Mouse (Mus musculus) kidney, adult 2 months (tissue): ENCODE results near the gene Elmo1.

Source experiments
- CTCF ChIP-seq: fragments of 200-500 bp; conservative IDR thresholded peaks from 2 replicates; pipeline ENCODE4 v1.5.1; 2011; ENCODE audit warnings: low read depth, mild to moderate bottlenecking, control low read depth, low read length, moderate library complexity, mixed read lengths; ENCODE audit not compliant: insufficient read depth, insufficient read length
- POLR2A ChIP-seq: fragments of 200-500 bp; IDR thresholded peaks from one replicate; pipeline ENCODE4 v1.6.1; 2011; ENCODE audit warnings: low read depth, low read length, control low read depth

DNA sequence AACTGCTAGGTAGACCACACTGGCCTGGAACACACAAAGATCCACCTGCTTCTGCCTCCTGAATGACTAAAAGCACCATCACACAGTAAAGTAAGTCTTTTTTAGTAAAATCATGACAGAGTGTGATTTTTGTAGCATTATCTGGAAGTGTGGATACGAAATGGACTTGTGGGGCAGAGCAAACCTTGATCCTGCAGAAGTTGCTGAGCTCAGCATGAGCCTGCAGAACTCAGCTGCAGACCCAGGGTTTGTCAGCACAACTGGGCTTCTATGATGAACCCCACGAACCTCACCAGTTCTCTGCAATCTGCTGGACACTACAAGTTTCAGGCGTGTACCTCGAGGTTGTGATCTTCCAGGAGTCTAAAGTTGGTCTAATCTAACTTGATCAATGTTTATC lies 37.7 kb downstream of the Elmo1 start:
- TF ChIP-seq POLR2A (no peak), CTCF (no peak)
